Mouse (Mus musculus): ENCODE measurements around the gene Ap1s1.

- no peak for TF ChIP-seq CTCF (IDR thresholded peaks at IDR 0.05; ENCODE audit: low read depth)
- no peak for TF ChIP-seq EP300 (IDR thresholded peaks at IDR 0.05; ENCODE audit: low read depth)
These were observed 32.7 kb upstream of the Ap1s1 start for GRCm38 (mm10) chr5:137078616-137079015.
